Mouse (Mus musculus): Measurements from ENCODE around the gene Tmco1.

DNA sequence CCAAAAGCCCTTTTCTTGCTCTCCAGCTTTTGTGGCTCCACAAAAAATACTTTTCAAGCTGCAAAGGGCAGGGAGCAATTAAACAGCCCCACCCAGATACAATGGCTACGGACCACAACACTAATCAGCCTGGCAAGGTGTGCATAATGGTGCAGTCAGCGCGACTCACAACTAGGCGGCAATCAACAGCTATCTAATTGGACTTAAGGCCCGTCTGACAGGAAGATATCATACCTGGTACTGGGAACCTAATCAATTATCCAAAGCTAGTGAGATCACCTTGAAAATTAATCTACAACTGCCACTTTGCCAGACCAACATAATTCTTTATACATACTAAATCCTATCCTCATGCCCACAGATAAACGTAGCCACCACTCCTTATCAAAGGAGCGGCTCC is 74.1 kb downstream of the Tmco1 start:
- TF ChIP-seq POLR2A (IDR thresholded peaks at IDR 0.05; ENCODE audit: low read depth, low read length) (no peak), CTCF (IDR thresholded peaks at IDR 0.05; ENCODE audit: extremely low read depth, insufficient read length, insufficient replicate concordance, low read depth, low read length) (0 out of 2 replicates have a peak, but pooled peaks have one; percentile 16)
